Mouse (Mus musculus) limb, embryonic 15.5 days (tissue): ENCODE results near the gene Prr15l. TPM values are rescaled to one million over a fixed set of nuclear protein-coding genes. Genes with fewer than 3 reads are reported as not detected.

Source experiments
- ATAC-seq: fragments of 200-750 bp; cut with Nextera tagmentation; 2 replicates; pipeline ENCODE4 v1.8.0; 2017; ENCODE audit warnings: low read depth, moderate TSS enrichment; ENCODE audit not compliant: insufficient number of reproducible peaks, low FRiP score, low TSS enrichment
- H3K27ac ChIP-seq: fragments of 300-500 bp; sonication (generic); 2 replicates; pipeline ENCODE4 v1.5.1; 2015; ENCODE audit warnings: moderate library complexity, mild to moderate bottlenecking, inconsistent platforms
- H3K27me3 ChIP-seq: fragments of 300-500 bp; sonication (generic); 2 replicates; pipeline ENCODE4 v1.6.1; 2015; ENCODE audit warnings: inconsistent platforms
- H3K36me3 ChIP-seq: fragments of 300-500 bp; sonication (generic); 2 replicates; pipeline ENCODE4 v1.6.1; 2015; ENCODE audit warnings: inconsistent platforms
- H3K4me1 ChIP-seq: fragments of 300-500 bp; sonication (generic); 2 replicates; pipeline ENCODE4 v1.6.1; 2015; ENCODE audit warnings: inconsistent platforms
- H3K4me2 ChIP-seq: fragments of 300-500 bp; sonication (generic); 2 replicates; pipeline ENCODE4 v1.6.1; 2015; ENCODE audit warnings: mild to moderate bottlenecking, inconsistent platforms
- H3K4me3 ChIP-seq: fragments of 300-500 bp; sonication (generic); 2 replicates; pipeline ENCODE4 v1.5.1; 2015; ENCODE audit warnings: mild to moderate bottlenecking, inconsistent platforms
- H3K9ac ChIP-seq: fragments of 300-500 bp; sonication (generic); 2 replicates; pipeline ENCODE4 v1.6.1; 2015; ENCODE audit warnings: inconsistent platforms
- H3K9me3 ChIP-seq: fragments of 300-500 bp; sonication (generic); 2 replicates; pipeline ENCODE4 v1.6.1; 2016; ENCODE audit warnings: inconsistent platforms
- WGBS: fragments of 180-500 bp; shearing (Covaris S2); methylation state at CpG from one replicate; pipeline ENCODE4 v1.1.7; 2015; 5-methylcytosine and 5-hydroxymethylcytosine counted together
- polyA plus RNA-seq: library from polyadenylated mRNA; unstranded; fragments of >200 nt; fragmentation: Nextera tagmentation; extraction: Ambion mirVana; gene quantifications from 2 replicates; pipeline ENCODE4 v1.2.1, GENCODE M21; 2015

Prr15l gene
- polyA plus RNA-seq, 1 experiment from 2014 or later: 3.6 TPM

DNA sequence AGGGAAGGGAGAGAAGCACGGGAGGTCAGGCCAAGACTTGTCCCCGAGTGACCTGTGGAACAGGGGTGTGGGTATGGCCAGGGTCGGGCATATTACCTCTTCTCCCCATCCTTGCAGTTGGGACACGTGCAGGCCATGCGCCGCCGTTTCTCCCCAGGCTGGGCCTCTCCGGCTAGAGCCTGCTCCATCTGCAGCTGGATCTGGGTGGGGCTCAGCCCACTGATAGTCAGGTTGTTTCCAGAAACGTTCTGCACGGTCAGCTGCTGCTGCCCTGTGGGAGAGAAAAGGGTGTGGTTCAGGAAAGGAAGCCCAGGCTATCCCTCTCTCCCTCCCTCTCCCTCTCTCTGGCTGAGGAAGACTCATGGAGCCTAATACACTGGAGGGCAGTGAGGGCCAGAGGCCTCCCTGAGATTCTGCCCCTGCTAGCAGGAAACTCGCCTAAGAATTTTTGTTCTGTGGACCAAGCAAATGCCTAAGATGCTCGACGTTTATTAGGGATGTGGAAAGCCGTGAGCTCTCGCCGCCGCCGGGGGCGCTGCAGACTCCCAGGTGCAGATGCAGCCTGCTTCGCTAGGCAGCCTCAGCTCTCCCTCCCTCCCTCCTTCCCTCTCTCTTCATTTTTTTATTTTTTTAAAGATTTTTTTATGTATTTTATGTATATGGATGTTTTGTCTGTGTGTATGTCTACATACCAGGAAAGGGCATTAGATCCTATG, 28.3 kb downstream of the Prr15l start:
- no peak overlapping the region for H3K9ac ChIP-seq
- no peaks in the 10 kb centered on the region for H3K9me3 ChIP-seq
- no peaks in the 10 kb centered on the region for H3K27me3 ChIP-seq
- H3K36me3 ChIP-seq: peaks cover 92% of the 10 kb centered on the region
- no peak for ATAC-seq
- H3K4me1 ChIP-seq: no peaks in the 10 kb centered on the region
- WGBS: 58% methylated on average over 20 of the region's 20 CpGs
- H3K27ac ChIP-seq: 0 out of 2 replicates have a peak overlapping the region, but pooled peaks have one; percentile 11
- H3K4me3 ChIP-seq: no peak overlapping the region
- H3K4me2 ChIP-seq: no peak overlapping the region

DNA sequence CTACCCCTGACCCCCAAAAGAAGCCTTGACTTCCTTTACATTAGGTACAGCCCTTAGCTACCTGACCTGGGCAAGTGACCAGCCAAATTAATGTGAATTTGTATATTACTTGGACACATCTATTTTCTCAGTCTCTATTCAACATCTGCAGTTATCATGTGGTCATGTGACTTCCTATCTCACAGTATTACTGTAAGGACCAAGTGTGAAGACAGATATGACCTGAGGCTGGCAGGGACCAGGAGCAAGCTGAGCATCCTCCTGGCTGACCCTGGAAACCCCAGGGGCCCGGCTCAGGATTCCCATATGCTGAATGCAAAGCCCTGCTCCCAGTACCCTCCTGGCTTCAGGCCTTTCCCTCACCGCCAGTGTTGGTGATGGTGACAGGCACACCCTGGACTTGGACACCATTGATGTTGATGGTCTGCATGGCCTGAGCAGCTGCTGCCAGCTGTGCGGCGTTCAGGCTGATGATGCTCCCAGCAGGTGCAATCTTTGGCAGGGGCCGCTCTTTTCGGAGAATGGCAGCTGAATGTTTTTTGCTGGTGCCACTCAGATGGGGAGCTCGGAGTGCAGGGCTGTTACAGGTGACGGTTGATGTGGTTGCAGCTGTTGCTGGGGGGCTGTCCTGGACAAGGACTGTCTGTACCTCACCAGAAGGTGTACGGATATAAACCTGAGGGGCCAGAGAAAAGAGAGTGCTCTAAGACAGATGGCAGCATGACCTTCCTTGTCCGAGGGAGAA, 29.3 kb downstream of the Prr15l start:
- Histone ChIP-seq H3K27ac (no peak overlapping the region), H3K27me3 (no peaks in the 10 kb centered on the region), H3K9me3 (no peaks in the 10 kb centered on the region), H3K4me1 (no peaks in the 10 kb centered on the region), H3K36me3 (peaks cover 92% of the 10 kb centered on the region), H3K4me2 (no peak overlapping the region), H3K9ac (no peak overlapping the region), H3K4me3 (no peak overlapping the region)
- 0 out of 2 replicates have a peak, but pooled peaks have one; percentile 21 for ATAC-seq
- WGBS: 83% methylated on average over 10 of the region's 10 CpGs

DNA sequence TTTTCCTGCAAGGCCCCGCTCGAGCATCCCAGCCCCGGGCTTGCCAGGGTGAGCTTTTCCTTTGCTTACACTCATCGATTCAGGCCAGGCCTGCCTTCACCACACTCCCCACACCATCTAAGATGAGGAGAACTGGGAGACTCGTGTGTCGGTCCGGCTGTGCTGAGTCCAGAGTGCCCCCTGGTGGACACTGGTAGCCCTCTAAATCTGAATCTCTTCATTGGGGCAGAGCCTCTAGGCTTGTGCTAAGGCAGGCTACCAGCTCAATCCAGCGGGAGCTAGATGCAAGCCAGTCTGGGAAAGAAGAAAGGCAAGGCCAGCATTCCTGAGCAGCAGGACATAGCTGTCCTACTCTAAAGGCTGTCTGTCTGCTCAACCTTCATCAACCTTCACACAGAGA, 35.7 kb downstream of the Prr15l start:
- Histone ChIP-seq H3K27me3 (no peaks in the 10 kb centered on the region), H3K9ac (no peak overlapping the region), H3K27ac (no peak overlapping the region), H3K36me3 (peaks cover 50% of the 10 kb centered on the region), H3K4me3 (no peak overlapping the region), H3K9me3 (no peaks in the 10 kb centered on the region), H3K4me2 (no peak overlapping the region), H3K4me1 (peaks cover 5% of the 10 kb centered on the region; the same call in 1 of the 2 replicates)
- ATAC-seq: peak; percentile 58
- WGBS: 10% methylated on average over 8 of the region's 8 CpGs

GRCm38 (mm10) chr11:96966172-96966571, 38.3 kb downstream of the Prr15l start:
- no peaks in the 10 kb centered on the region for H3K9me3 ChIP-seq
- WGBS: 82% methylated on average over 3 of the region's 3 CpGs

DNA sequence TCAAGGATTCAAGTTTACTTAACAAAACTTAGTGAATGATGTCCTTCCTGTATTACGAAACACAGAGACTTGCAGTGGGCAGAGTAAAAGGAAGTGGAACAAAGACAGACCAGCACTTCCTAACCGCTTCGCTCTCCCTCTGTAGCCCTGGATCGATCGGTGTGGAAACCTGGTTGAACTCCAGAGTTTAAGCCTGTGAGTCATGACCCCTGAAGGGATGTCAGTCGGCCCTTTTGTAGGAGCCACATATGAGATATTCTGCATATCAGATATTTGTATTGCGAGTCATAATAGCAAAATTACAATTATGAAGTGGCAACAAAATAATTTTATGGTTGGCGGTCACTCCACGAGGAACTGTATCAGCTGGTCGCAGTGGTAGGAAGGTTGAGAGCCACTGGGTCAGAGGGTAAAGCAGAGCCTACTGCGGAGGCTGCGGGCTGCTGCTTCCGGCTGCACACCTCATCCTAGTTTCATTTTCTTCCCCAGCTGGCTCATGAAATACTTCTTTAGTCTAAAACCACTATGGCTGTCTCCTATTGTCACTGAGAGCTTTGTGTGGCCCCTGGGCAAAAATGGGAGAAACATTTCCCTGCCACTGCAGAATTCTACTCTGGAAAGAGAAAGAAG, 39.1 kb downstream of the Prr15l start:
- WGBS: 88% methylated on average over 13 of the region's 13 CpGs
- H3K27me3 ChIP-seq: no peaks in the 10 kb centered on the region
- H3K4me2 ChIP-seq: no peak overlapping the region
- H3K4me3 ChIP-seq: no peak overlapping the region
- H3K9me3 ChIP-seq: no peaks in the 10 kb centered on the region
- no peak for ATAC-seq
- peaks cover 17% of the 10 kb centered on the region; the same call in 1 of the 2 replicates for H3K36me3 ChIP-seq
- no peak overlapping the region for H3K9ac ChIP-seq
- H3K4me1 ChIP-seq: peaks cover 34% of the 10 kb centered on the region
- H3K27ac ChIP-seq: peak overlapping the region; percentile 33

More at GRCm38 (mm10) chr11:96966172-96966571, 38.3 kb downstream of the Prr15l start:
- H3K4me3 ChIP-seq: no peak overlapping the region
- H3K4me2 ChIP-seq: no peak overlapping the region
- ATAC-seq: no peak
- H3K36me3 ChIP-seq: peaks cover 25% of the 10 kb centered on the region
- H3K27ac ChIP-seq: no peak overlapping the region
- H3K9ac ChIP-seq: no peak overlapping the region
- peaks cover 30% of the 10 kb centered on the region for H3K4me1 ChIP-seq
- H3K27me3 ChIP-seq: no peaks in the 10 kb centered on the region

DNA sequence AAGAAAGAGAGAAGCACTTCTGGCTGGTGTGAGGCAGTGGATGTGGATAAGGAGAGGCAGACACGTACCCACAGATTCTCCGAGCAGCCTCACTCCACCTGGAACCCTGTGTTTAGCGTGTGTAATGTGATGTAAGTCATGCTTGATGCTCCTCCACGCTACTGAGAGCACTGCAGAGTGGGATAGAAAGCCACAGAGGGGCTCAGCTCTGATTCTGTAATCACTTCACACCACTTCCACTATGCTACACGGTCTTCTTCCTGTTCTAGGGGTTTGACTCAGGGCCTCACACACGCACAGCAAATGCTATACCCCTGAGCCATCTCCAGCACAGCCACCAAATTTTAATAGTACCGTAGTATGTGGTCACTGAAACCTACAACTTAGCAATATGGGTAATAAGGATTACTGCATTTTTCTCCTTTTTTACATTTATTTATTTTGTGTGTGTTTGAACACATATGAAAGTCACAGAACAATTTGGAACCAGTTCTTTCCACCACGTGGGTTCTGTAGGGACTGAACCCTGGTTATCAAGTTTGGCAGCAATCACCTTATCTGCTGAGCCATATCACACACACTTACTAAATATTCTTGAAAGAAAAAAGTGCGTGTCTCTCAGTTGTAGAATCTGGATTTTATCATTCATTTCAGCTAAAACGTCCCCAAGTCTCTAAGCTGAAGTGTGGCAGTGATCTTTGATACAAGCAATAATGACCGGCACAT, 39.8 kb downstream of the Prr15l start:
- WGBS: 80% methylated on average over 11 of the region's 11 CpGs
- no peak overlapping the region for H3K4me2 ChIP-seq
- no peak overlapping the region for H3K9ac ChIP-seq
- H3K4me3 ChIP-seq: no peak overlapping the region
- no peak for ATAC-seq
- H3K36me3 ChIP-seq: peaks cover 10% of the 10 kb centered on the region; the same call in 1 of the 2 replicates
- H3K4me1 ChIP-seq: peaks cover 39% of the 10 kb centered on the region
- H3K27ac ChIP-seq: peak overlapping the region; percentile 77
- H3K9me3 ChIP-seq: no peaks in the 10 kb centered on the region
- no peaks in the 10 kb centered on the region for H3K27me3 ChIP-seq

- WGBS: 56% methylated on average over 6 of the region's 6 CpGs
- no peak overlapping the region for H3K9ac ChIP-seq
- H3K4me3 ChIP-seq: no peak overlapping the region
- H3K4me2 ChIP-seq: no peak overlapping the region
- no peaks in the 10 kb centered on the region for H3K9me3 ChIP-seq
- H3K36me3 ChIP-seq: peaks cover 7% of the 10 kb centered on the region; the same call in 1 of the 2 replicates
- peaks cover 43% of the 10 kb centered on the region for H3K4me1 ChIP-seq
- no peak for ATAC-seq
- H3K27me3 ChIP-seq: no peaks in the 10 kb centered on the region
- H3K27ac ChIP-seq: peak overlapping the region; percentile 77
Measured at GRCm38 (mm10) chr11:96968476-96968875, 40.6 kb downstream of the Prr15l start.

GRCm38 (mm10) chr11:96969280-96969722, 41.4 kb downstream of the Prr15l start:
- H3K4me3 ChIP-seq: no peak overlapping the region
- ATAC-seq: peak; percentile 21
- H3K4me1 ChIP-seq: peaks cover 52% of the 10 kb centered on the region
- WGBS: 72% methylated on average over 5 of the region's 5 CpGs
- H3K9ac ChIP-seq: no peak overlapping the region
- peak overlapping the region; percentile 77 for H3K27ac ChIP-seq
- H3K4me2 ChIP-seq: no peak overlapping the region
- H3K36me3 ChIP-seq: peaks cover 4% of the 10 kb centered on the region; the same call in 1 of the 2 replicates
- H3K9me3 ChIP-seq: no peaks in the 10 kb centered on the region
- no peaks in the 10 kb centered on the region for H3K27me3 ChIP-seq

GRCm38 (mm10) chr11:96969746-96970145, 41.8 kb downstream of the Prr15l start:
- H3K27ac ChIP-seq: peak overlapping the region; percentile 77
- H3K4me2 ChIP-seq: no peak overlapping the region
- 27% methylated on average over 1 of the region's 1 CpGs for WGBS
- H3K4me1 ChIP-seq: peaks cover 52% of the 10 kb centered on the region
- peak; percentile 71 for ATAC-seq
- no peaks in the 10 kb centered on the region for H3K9me3 ChIP-seq
- H3K9ac ChIP-seq: 0 out of 2 replicates have a peak overlapping the region, but pooled peaks have one; percentile 2
- H3K4me3 ChIP-seq: no peak overlapping the region
- no peaks in the 10 kb centered on the region for H3K27me3 ChIP-seq
- H3K36me3 ChIP-seq: 0 out of 2 replicates have a peak, but pooled peaks cover under 1% of the 10 kb centered on the region

GRCm38 (mm10) chr11:96970341-96970740, 42.4 kb downstream of the Prr15l start:
- Histone ChIP-seq H3K4me2 (no peak overlapping the region), H3K36me3 (no peaks in the 10 kb centered on the region), H3K4me3 (no peak overlapping the region), H3K4me1 (peaks cover 55% of the 10 kb centered on the region), H3K27me3 (no peaks in the 10 kb centered on the region), H3K9me3 (no peaks in the 10 kb centered on the region), H3K9ac (0 out of 2 replicates have a peak overlapping the region, but pooled peaks have one; percentile 2), H3K27ac (peak overlapping the region; percentile 77)
- ATAC-seq: no peak
- WGBS: 56% methylated on average over 3 of the region's 3 CpGs

GRCm38 (mm10) chr11:96972906-96973305, 45.0 kb downstream of the Prr15l start:
- Histone ChIP-seq H3K4me3 (no peak overlapping the region), H3K4me1 (peaks cover 65% of the 10 kb centered on the region), H3K27ac (peak overlapping the region; percentile 47), H3K9ac (no peak overlapping the region), H3K36me3 (no peaks in the 10 kb centered on the region), H3K9me3 (no peaks in the 10 kb centered on the region), H3K27me3 (no peaks in the 10 kb centered on the region), H3K4me2 (no peak overlapping the region)
- WGBS: 60% methylated on average over 5 of the region's 5 CpGs
- ATAC-seq: no peak
